Mouse (Mus musculus): Measurements from ENCODE around the gene Acsbg2.

DNA sequence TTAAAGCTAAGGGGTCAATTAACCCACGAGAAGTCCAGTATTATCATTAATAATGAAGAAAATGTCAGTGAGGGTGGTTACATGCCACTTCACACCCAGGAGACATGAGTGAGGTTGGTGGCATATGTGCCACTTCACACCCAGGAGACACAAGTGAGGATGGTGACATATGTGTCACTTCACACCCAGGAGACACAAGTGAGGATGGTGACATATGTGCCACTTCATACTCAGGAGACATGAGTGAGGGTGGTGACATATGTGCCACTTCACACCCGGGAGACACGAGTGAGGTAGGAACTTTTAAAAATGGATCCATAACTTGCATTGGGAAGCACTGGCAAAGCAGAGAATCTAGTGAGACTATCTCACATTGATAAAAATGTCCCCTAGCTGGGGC is 23.1 kb downstream of the Acsbg2 start:
- TF ChIP-seq TCF12 (IDR thresholded peaks at IDR 0.05; ENCODE audit: low read depth, low read length) (no peak), ETS1 (IDR thresholded peaks at IDR 0.05; ENCODE audit: low read depth, low read length) (no peak), CTCF (IDR thresholded peaks at IDR 0.05 in 2 of 3, conservative IDR thresholded peaks at IDR 0.05 in 1 of 3; ENCODE audit: control insufficient read depth in 1 of 3, insufficient read depth in 1 of 3, low read depth in 2 of 3, low read length in 3 of 3, poor library complexity in 1 of 3, severe bottlenecking in 1 of 3) (no peak), POLR2AphosphoS5 (IDR thresholded peaks at IDR 0.05; ENCODE audit: borderline replicate concordance, low read depth, low read length) (no peak), UBTF (IDR thresholded peaks at IDR 0.05; ENCODE audit: borderline replicate concordance, insufficient read depth, low read depth, low read length) (no peak)
